Mouse (Mus musculus) G1E (cell line): ENCODE measurements at regions not wholly inside any gene's neighbourhood (a gene's known extent, or its start where the extent isn't known, plus 50 kb on each side); places are given as distances from the start of the nearest gene placed in this dataset.

Source experiments
- CTCF ChIP-seq: IDR thresholded peaks from 2 replicates; pipeline ENCODE4 v1.5.1; 2012; ENCODE audit warnings: low read depth, low read length, inconsistent platforms, mixed read lengths
- GATA1 ChIP-seq: IDR thresholded peaks from 2 replicates; pipeline ENCODE4 v1.6.1; 2012; ENCODE audit warnings: borderline replicate concordance, low read length, inconsistent platforms, mixed read lengths
- POLR2AphosphoS5 ChIP-seq: IDR thresholded peaks from 2 replicates; pipeline ENCODE4 v1.6.1; 2012; ENCODE audit warnings: low read depth, low read length, inconsistent platforms; ENCODE audit not compliant: insufficient replicate concordance
- TAL1 ChIP-seq: conservative IDR thresholded peaks from 2 replicates; pipeline ENCODE4 v1.6.1; 2012; ENCODE audit warnings: low read depth, low read length, inconsistent platforms, mixed read lengths

DNA sequence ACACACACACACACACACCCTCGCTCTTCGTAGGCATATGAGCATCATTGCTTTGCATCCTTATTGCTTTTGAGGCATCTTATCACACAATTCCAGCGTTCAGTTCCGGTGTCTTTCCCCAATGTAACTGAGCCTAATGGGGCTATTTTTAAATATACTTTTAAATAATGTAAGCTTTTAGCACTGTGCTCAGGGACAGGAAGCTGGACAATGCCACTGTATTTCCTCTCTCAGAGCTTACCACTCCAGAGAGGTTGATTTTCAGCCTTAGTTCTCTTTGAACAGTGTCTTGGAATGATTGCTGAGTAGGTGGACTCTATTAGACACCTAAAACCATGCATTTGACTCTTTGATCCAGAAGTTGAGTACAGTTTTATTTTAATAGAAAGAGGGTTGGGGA lies 301.9 kb downstream of the Sfmbt2 start:
- TF ChIP-seq CTCF (no peak), TAL1 (no peak), POLR2AphosphoS5 (no peak), GATA1 (no peak)
